Comparison of ENCODE assay signal across 23 mouse cellular contexts in genomic region chr12:86558889-86559288, GRCm38 (mm10).
DNase-seq lines count a peak whose midpoint lies in the region; ATAC-seq and TF ChIP-seq lines count a peak whose summit lies in the region.
"Had no signal": no experiment of that assay in that cellular context is flagged by ENCODE, and none has a peak within 500 bp of the region (broad histone marks: within the 10 kb centered on the region; RNA-seq: fewer than 3 reads in every experiment).

No protein-coding gene starts in this region.

- no peaks in the 10 kb centered on the region for H3K27me3 ChIP-seq in intestine, postnatal 0 days (replicated peaks; ENCODE audit: control insufficient read depth, insufficient read depth, low read length)
- no peaks in the 10 kb centered on the region for H3K27me3 ChIP-seq in intestine, embryonic 15.5 days (replicated peaks)
- no peaks in the 10 kb centered on the region for H3K27me3 ChIP-seq in ES-Bruce4 (ENCODE audit: control insufficient read depth, insufficient read depth, low read length, poor library complexity, severe bottlenecking)
- H3K27me3 ChIP-seq in forebrain, embryonic 12.5 days: no peaks in the 10 kb centered on the region
- H3K27me3 ChIP-seq: heart, embryonic 13.5 days; liver, embryonic 15.5 days; lung, embryonic 15.5 days had no signal

- WGBS in intestine, postnatal 0 days: 93% methylated on average over 9 of the region's 9 CpGs
- WGBS in intestine, embryonic 15.5 days: 89% methylated on average over 9 of the region's 9 CpGs
- 91% methylated on average over 9 of the region's 9 CpGs for WGBS in forebrain, embryonic 12.5 days

- no peak overlapping the region for H3K4me3 ChIP-seq in intestine, postnatal 0 days (ENCODE audit: low read depth, low read length)
- no peak overlapping the region for H3K4me3 ChIP-seq in intestine, embryonic 15.5 days (replicated peaks)
- no peak overlapping the region for H3K4me3 ChIP-seq in ES-Bruce4 (ENCODE audit: low read depth, low read length)
- no peak overlapping the region for H3K4me3 ChIP-seq in forebrain, embryonic 12.5 days (replicated peaks)
- H3K4me3 ChIP-seq: forebrain, embryonic 10.5 days; heart, embryonic 13.5 days; limb, embryonic 10.5 days; liver, embryonic 15.5 days; lung, embryonic 15.5 days had no signal

- TF ChIP-seq EP300 in ES-Bruce4 (IDR thresholded peaks at IDR 0.05; ENCODE audit: insufficient read depth, low read depth, low read length): no peak

- no peak overlapping the region for H3K4me2 ChIP-seq in intestine, postnatal 0 days (replicated peaks; ENCODE audit: low read depth)
- H3K4me2 ChIP-seq in intestine, embryonic 15.5 days (replicated peaks): no peak overlapping the region
- H3K4me2 ChIP-seq in forebrain, embryonic 12.5 days: no peak overlapping the region
- H3K4me2 ChIP-seq: heart, embryonic 13.5 days; liver, embryonic 15.5 days; lung, embryonic 15.5 days had no signal

- no peaks in the 10 kb centered on the region for H3K36me3 ChIP-seq in intestine, postnatal 0 days (ENCODE audit: control insufficient read depth, insufficient read depth)
- no peaks in the 10 kb centered on the region for H3K36me3 ChIP-seq in intestine, embryonic 15.5 days
- H3K36me3 ChIP-seq in ES-Bruce4 (ENCODE audit: control insufficient read depth, insufficient read depth, low read length, poor library complexity, severe bottlenecking): no peaks in the 10 kb centered on the region
- H3K36me3 ChIP-seq in forebrain, embryonic 12.5 days (replicated peaks): no peaks in the 10 kb centered on the region
- H3K36me3 ChIP-seq: forebrain, embryonic 10.5 days; heart, embryonic 13.5 days; limb, embryonic 10.5 days; liver, embryonic 15.5 days; lung, embryonic 15.5 days had no signal

- no peak for TF ChIP-seq POLR2A in ES-Bruce4 (IDR thresholded peaks at IDR 0.05; ENCODE audit: insufficient read depth, low read length)

- H3K9ac ChIP-seq in intestine, postnatal 0 days (ENCODE audit: low read depth, low read length): no peak overlapping the region
- H3K9ac ChIP-seq in intestine, embryonic 15.5 days: no peak overlapping the region
- H3K9ac ChIP-seq in ES-Bruce4 (ENCODE audit: low read depth, poor library complexity, severe bottlenecking): no peak overlapping the region
- no peak overlapping the region for H3K9ac ChIP-seq in forebrain, embryonic 12.5 days
- H3K9ac ChIP-seq: forebrain, postnatal 0 days; heart, embryonic 13.5 days; liver, embryonic 15.5 days; lung, embryonic 15.5 days had no signal

- no peak for ATAC-seq in intestine, postnatal 0 days
- no peak for ATAC-seq in intestine, embryonic 15.5 days
- no peak for ATAC-seq in forebrain, embryonic 12.5 days (ENCODE audit: low FRiP score)
- ATAC-seq: forebrain, postnatal 0 days; hindbrain, postnatal 0 days had no signal

- peak; percentile 80 for DNase-seq in R1 (ENCODE audit: low read depth, low spot score)
- peak; percentile 56 for DNase-seq in testis, postnatal 14 days (ENCODE audit: low spot score)
- no peak for DNase-seq in kidney, postnatal 25 days
- DNase-seq: cerebellum, adult 11 months; cerebellum, postnatal 10 days; forebrain, postnatal 0 days; gastrocnemius, postnatal 14 days; heart, adult 11 months; heart, postnatal 14 days; kidney, adult 18-20 months; liver; lung, postnatal 36 days; thymus, postnatal 25 days had no signal

- no peaks in the 10 kb centered on the region for H3K4me1 ChIP-seq in intestine, postnatal 0 days (replicated peaks; ENCODE audit: control insufficient read depth, insufficient read depth, low read length)
- 0 out of 2 replicates have a peak, but pooled peaks cover 2% of the 10 kb centered on the region for H3K4me1 ChIP-seq in intestine, embryonic 15.5 days (replicated peaks)
- H3K4me1 ChIP-seq in ES-Bruce4 (ENCODE audit: control insufficient read depth, insufficient read depth, low read length): peaks cover 2% of the 10 kb centered on the region
- peaks cover 9% of the 10 kb centered on the region for H3K4me1 ChIP-seq in forebrain, embryonic 12.5 days
- H3K4me1 ChIP-seq: heart, embryonic 13.5 days; limb, embryonic 10.5 days; liver, embryonic 15.5 days; lung, embryonic 15.5 days had no signal

- peak; percentile 13; the same call in 1 of the 2 replicates for TF ChIP-seq CTCF in intestine, postnatal 0 days (IDR thresholded peaks at IDR 0.05; ENCODE audit: low read depth)
- TF ChIP-seq CTCF in ES-Bruce4 (IDR thresholded peaks at IDR 0.05; ENCODE audit: low read depth, low read length): peak; percentile 55

- H3K9me3 ChIP-seq in intestine, postnatal 0 days (ENCODE audit: control insufficient read depth): no peaks in the 10 kb centered on the region
- no peaks in the 10 kb centered on the region for H3K9me3 ChIP-seq in intestine, embryonic 15.5 days
- H3K9me3 ChIP-seq in ES-Bruce4 (replicated peaks; ENCODE audit: control insufficient read depth, insufficient read depth, low read length, poor library complexity, severe bottlenecking): no peaks in the 10 kb centered on the region
- no peaks in the 10 kb centered on the region for H3K9me3 ChIP-seq in forebrain, embryonic 12.5 days
- H3K9me3 ChIP-seq: forebrain, embryonic 10.5 days; heart, embryonic 13.5 days; limb, embryonic 10.5 days; liver, embryonic 15.5 days; lung, embryonic 15.5 days had no signal

- no peak overlapping the region for H3K27ac ChIP-seq in intestine, postnatal 0 days (ENCODE audit: low read depth, low read length)
- no peak overlapping the region for H3K27ac ChIP-seq in intestine, embryonic 15.5 days
- H3K27ac ChIP-seq in ES-Bruce4 (ENCODE audit: insufficient read depth, low read length): no peak overlapping the region
- H3K27ac ChIP-seq in forebrain, embryonic 12.5 days: no peak overlapping the region
- H3K27ac ChIP-seq: forebrain, embryonic 10.5 days; heart, embryonic 13.5 days; hindbrain, postnatal 0 days; limb, embryonic 10.5 days; liver, embryonic 15.5 days; lung, embryonic 15.5 days had no signal

Comparison
In these comparisons a context has a peak if more than half of its experiments do, and no peak if none do; other contexts are left out.
1. DNase-seq: peak in R1 (single experiment) and testis, postnatal 14 days (single experiment); none in kidney, postnatal 25 days (0 of 2).